Mouse (Mus musculus): Measurements from ENCODE around the gene Parp11. TPM values are rescaled to one million over a fixed set of nuclear protein-coding genes. Genes with fewer than 3 reads are reported as not detected.

The Parp11 gene
- polyA plus RNA-seq, 1 experiment from 2014 or later, result 72.6 TPM

DNA sequence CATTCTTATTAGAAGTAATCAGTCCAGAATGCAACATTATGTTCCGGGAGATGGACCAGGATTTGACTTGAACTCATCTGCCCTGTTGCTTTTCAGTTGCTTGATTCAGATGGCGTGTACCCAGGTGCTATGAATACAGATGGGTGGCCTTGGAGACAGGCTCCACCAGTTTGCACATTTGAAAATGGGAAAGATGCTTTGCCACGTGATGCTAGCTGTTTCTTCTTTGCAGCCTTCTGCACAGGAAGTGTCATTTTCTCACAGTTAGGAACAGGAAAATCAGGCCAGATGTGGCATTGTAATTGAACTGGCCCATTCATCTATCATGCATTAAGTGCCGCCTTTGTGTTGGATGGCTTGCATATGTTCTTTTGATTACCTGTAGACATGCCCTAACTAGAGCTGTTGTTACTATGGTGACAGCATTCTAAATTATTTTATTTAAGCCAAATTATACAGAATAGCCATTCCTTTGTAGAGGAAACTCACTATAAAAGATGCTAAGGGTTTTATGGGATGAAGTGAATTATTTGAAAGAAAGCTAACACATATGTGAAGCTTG lies 20.2 kb downstream of the Parp11 start:
- Histone ChIP-seq H3K4me3 (replicated peaks) (no peak overlapping the region), H3K27ac (replicated peaks) (no peak overlapping the region; the same call in 1 of the 2 replicates), H3K4me2 (no peak overlapping the region), H3K9me3 (replicated peaks) (no peaks in the 10 kb centered on the region), H3K9ac (replicated peaks) (no peak overlapping the region), H3K4me1 (peaks cover 9% of the 10 kb centered on the region), H3K36me3 (peaks cover 9% of the 10 kb centered on the region), H3K27me3 (replicated peaks) (no peaks in the 10 kb centered on the region)
- WGBS, result 56% methylated on average over 4 of the region's 4 CpGs
- ATAC-seq (ENCODE audit: low FRiP score), result no peak

DNA sequence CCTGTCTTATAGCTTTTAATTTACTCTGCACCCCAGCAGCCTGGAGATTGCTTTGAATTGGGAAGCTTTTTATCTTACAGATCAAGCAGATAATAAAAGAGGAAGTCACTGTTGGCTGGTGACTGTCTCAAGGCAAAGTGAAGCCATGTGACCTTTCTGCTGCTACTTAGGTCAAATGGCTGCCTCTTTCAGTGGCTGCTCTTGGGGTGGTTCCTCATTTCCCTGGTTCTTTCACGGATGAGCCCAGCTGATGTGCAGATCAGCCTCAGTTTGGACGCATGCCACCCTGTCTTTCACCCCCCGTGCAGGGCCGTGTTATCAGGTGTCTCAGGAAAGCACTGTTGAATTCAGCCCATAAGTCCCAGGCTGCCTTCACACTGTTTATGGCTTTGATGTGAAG lies 25.4 kb downstream of the Parp11 start:
- Histone ChIP-seq H3K36me3 (peaks cover 26% of the 10 kb centered on the region), H3K27ac (replicated peaks) (no peak overlapping the region), H3K4me1 (no peaks in the 10 kb centered on the region), H3K9me3 (replicated peaks) (no peaks in the 10 kb centered on the region), H3K9ac (replicated peaks) (no peak overlapping the region), H3K4me3 (replicated peaks) (no peak overlapping the region), H3K4me2 (no peak overlapping the region), H3K27me3 (replicated peaks) (no peaks in the 10 kb centered on the region)
- WGBS, result 73% methylated on average over 4 of the region's 4 CpGs
- ATAC-seq (ENCODE audit: low FRiP score), result no peak

DNA sequence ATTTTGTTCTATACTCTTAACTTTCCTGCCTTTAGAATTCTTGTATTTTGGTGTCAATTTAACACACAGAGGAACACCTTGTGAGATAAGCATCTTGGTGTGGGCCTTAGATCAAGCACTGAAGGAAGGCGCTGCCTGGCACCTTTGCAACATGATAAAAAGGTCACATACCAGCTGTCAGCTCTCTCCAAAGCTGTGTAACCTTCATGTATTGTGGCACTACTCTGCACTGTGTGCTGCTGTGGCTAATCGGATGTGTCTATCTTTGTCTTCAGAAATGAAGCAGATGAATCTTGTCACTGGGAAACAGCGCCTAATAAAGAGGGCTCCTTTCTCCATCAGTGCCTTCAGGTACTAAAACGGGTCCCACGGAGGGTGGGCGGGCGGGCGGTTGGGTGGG lies 27.3 kb downstream of the Parp11 start:
- WGBS, result 83% methylated on average over 8 of the region's 8 CpGs

DNA sequence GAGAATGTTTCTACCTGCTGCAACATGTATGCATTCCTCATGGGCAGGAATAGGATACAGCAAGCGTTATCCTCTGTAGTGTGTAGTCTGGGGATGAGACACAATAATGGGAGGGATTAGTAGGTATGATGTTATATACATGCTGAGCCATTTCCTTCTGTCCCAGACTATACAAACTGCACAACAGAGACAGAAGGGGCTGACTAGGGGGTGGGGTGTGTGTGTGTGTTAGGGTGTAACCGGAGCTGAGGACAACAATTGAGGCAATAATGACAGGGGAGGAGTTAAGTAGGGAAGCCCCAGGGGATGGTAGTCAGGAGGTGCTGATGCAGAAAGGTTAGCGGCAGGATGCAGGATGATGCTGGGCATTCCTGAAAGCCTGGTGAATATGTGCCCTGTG lies 28.6 kb downstream of the Parp11 start:
- Histone ChIP-seq H3K36me3 (peaks cover 46% of the 10 kb centered on the region), H3K4me2 (no peak overlapping the region), H3K27ac (replicated peaks) (no peak overlapping the region), H3K4me3 (replicated peaks) (no peak overlapping the region), H3K9ac (replicated peaks) (no peak overlapping the region), H3K9me3 (replicated peaks) (no peaks in the 10 kb centered on the region), H3K4me1 (no peaks in the 10 kb centered on the region), H3K27me3 (replicated peaks) (no peaks in the 10 kb centered on the region)
- 26% methylated on average over 3 of the region's 3 CpGs for WGBS
- no peak for ATAC-seq (ENCODE audit: low FRiP score)

More for the DNA sequence above, 27.3 kb downstream of the Parp11 start:
- Histone ChIP-seq H3K4me3 (replicated peaks) (no peak overlapping the region), H3K4me1 (no peaks in the 10 kb centered on the region), H3K4me2 (no peak overlapping the region), H3K9me3 (replicated peaks) (no peaks in the 10 kb centered on the region), H3K36me3 (peaks cover 36% of the 10 kb centered on the region), H3K27ac (replicated peaks) (no peak overlapping the region), H3K9ac (replicated peaks) (no peak overlapping the region), H3K27me3 (replicated peaks) (no peaks in the 10 kb centered on the region)
- no peak for ATAC-seq (ENCODE audit: low FRiP score)

DNA sequence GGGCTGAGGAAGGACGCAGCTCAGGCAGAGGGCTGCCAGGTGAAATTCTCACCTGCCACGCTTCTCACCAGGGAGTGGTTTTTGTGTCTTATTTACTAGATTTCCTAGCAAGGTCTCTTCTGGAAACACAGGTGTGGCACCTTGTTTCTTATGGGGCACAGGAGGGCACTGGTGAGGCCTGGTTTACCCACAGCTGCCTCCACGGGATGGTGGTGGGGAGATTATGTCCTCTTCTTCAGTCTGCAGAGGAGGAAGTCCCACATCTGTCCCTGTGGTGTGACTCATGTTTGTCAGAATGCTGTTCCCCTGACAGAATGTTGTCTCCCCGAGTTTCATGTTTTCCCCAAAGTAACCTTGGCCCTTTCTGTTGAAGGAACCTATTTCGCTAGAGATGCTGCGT lies 44.4 kb downstream of the Parp11 start:
- Histone ChIP-seq H3K9me3 (replicated peaks) (no peaks in the 10 kb centered on the region), H3K9ac (replicated peaks) (no peak overlapping the region), H3K4me3 (replicated peaks) (no peak overlapping the region), H3K4me2 (no peak overlapping the region), H3K27me3 (replicated peaks) (no peaks in the 10 kb centered on the region), H3K4me1 (peaks cover 4% of the 10 kb centered on the region), H3K36me3 (peaks cover 19% of the 10 kb centered on the region), H3K27ac (replicated peaks) (no peak overlapping the region)
- 87% methylated on average over 6 of the region's 6 CpGs for WGBS
- no peak for ATAC-seq (ENCODE audit: low FRiP score)

DNA sequence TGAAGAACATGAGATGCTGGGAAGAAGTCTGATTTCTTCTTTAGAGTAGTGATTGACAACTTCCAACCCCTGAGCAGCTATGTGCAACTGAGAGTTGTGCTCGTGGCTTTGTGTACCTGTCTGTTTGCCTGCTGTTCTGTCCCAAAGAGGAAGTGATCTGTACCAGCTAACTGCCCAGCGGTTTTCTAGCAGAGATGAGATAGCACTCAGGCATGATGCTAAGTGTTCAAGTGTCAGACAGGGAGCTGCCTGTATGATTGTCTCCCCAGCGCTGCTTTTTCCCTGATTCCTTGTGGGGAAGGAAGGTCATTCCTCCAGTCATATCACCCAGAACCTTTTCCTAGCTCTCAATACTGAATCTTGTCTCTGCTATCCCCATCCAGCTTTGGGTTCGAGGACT lies 45.9 kb downstream of the Parp11 start:
- no peak for ATAC-seq (ENCODE audit: low FRiP score)
- Histone ChIP-seq H3K27ac (replicated peaks) (no peak overlapping the region), H3K4me1 (peaks cover 11% of the 10 kb centered on the region), H3K9me3 (replicated peaks) (no peaks in the 10 kb centered on the region), H3K4me2 (no peak overlapping the region), H3K36me3 (peaks cover 19% of the 10 kb centered on the region), H3K4me3 (replicated peaks) (no peak overlapping the region), H3K27me3 (replicated peaks) (no peaks in the 10 kb centered on the region), H3K9ac (replicated peaks) (no peak overlapping the region)
- WGBS, result 87% methylated on average over 4 of the region's 4 CpGs

DNA sequence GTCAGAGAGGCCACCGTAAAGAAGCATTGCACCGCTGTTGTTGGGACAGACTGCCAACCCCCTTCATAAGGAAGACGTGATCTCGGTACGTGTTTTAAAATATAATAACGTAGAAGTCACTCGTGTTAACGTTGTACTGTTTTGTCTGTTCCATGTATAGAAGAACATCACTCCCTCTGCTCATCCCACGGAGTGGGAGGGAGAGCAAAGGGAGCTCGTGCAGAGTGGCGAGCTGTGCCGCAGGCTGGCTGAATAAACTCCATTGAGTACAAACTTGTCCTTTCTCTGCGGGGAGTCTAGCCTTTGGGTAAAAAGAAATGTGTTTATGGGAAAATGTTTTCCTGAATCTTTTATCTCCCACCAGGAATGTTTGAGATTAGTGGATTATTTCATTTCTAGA lies 47.1 kb downstream of the Parp11 start:
- Histone ChIP-seq H3K9ac (replicated peaks) (no peak overlapping the region), H3K4me3 (replicated peaks) (no peak overlapping the region), H3K9me3 (replicated peaks) (no peaks in the 10 kb centered on the region), H3K27ac (replicated peaks) (no peak overlapping the region), H3K36me3 (peaks cover 19% of the 10 kb centered on the region), H3K4me1 (peaks cover 15% of the 10 kb centered on the region), H3K27me3 (replicated peaks) (no peaks in the 10 kb centered on the region), H3K4me2 (no peak overlapping the region)
- WGBS, result 74% methylated on average over 13 of the region's 13 CpGs
- ATAC-seq (ENCODE audit: low FRiP score), result no peak

DNA sequence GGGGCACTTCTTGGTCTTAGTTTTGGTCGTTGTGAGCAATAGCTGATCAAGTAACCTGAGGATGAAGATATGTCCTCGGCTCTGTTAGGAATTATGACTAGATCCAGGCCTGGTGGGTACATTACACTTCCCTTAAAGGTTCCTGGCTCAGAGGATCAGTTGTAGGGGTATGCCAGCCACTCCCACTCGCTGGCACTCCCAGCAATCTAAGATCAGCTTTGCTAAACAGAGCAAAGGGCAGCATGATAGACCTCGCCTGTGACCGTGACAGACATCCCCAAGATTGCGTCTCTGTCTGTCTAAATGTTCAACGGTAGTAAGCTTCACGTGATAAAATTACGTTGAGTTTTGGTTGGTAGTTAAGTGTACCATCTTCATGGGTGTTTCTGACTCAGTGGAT lies 47.7 kb downstream of the Parp11 start:
- Histone ChIP-seq H3K9ac (replicated peaks) (no peak overlapping the region), H3K27me3 (replicated peaks) (no peaks in the 10 kb centered on the region), H3K9me3 (replicated peaks) (no peaks in the 10 kb centered on the region), H3K27ac (replicated peaks) (no peak overlapping the region), H3K4me1 (peaks cover 15% of the 10 kb centered on the region), H3K36me3 (peaks cover 19% of the 10 kb centered on the region), H3K4me2 (no peak overlapping the region), H3K4me3 (replicated peaks) (no peak overlapping the region)
- WGBS, result 93% methylated on average over 9 of the region's 9 CpGs
- no peak for ATAC-seq (ENCODE audit: low FRiP score)

DNA sequence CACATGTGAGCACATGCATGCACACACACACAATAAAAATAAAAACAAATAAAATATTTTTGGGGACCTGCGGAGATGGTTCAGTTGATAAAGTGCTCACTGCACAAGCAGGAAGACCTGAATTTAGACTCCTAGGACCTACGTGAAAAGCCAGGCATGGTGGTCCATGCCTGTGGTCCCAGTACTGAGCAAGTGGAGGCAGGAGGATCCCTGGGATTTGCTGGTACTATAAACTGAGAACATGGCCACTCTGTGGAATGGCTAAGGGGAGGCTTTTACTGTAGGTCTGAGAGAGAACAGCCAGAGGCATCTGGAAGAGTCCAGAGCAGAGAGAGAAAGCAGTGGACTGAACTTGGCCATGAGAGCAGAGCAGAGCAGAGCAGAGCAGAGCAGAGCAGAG lies 48.6 kb downstream of the Parp11 start:
- Histone ChIP-seq H3K9me3 (replicated peaks) (no peaks in the 10 kb centered on the region), H3K36me3 (peaks cover 15% of the 10 kb centered on the region), H3K4me3 (replicated peaks) (no peak overlapping the region), H3K27me3 (replicated peaks) (no peaks in the 10 kb centered on the region), H3K4me1 (peaks cover 15% of the 10 kb centered on the region), H3K4me2 (no peak overlapping the region), H3K27ac (replicated peaks) (no peak overlapping the region), H3K9ac (replicated peaks) (no peak overlapping the region)
- no peak for ATAC-seq (ENCODE audit: low FRiP score)
- WGBS, result 88% methylated on average over 2 of the region's 2 CpGs

DNA sequence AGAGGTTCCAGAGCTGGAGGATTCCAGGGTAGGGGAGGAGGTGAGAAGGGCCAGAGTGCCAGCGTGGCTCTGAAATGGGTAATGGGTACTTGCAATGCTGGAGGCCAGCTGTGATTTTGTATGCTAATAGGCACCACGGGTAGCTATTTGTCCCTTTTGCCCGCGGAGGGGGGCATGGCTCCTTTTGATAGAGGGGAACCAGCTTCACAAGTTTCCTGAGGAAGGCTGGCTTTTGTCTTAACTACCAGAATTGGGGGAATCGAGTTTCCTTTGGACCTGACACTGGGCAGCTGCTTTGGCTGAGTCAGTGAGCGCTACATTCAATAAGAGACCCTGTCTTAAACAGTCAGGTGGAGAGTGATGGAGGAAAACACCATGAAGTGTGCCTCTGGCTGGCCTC lies 49.2 kb downstream of the Parp11 start:
- H3K9me3 ChIP-seq (replicated peaks), result no peaks in the 10 kb centered on the region
- H3K4me1 ChIP-seq, result peaks cover 15% of the 10 kb centered on the region
- no peak for ATAC-seq (ENCODE audit: low FRiP score)
- H3K27me3 ChIP-seq (replicated peaks), result no peaks in the 10 kb centered on the region
- WGBS, result 9% methylated on average over 6 of the region's 6 CpGs
- no peak overlapping the region for H3K4me2 ChIP-seq
- H3K27ac ChIP-seq (replicated peaks), result no peak overlapping the region
- no peak overlapping the region for H3K9ac ChIP-seq (replicated peaks)
- H3K36me3 ChIP-seq, result peaks cover 15% of the 10 kb centered on the region
- H3K4me3 ChIP-seq (replicated peaks), result no peak overlapping the region

DNA sequence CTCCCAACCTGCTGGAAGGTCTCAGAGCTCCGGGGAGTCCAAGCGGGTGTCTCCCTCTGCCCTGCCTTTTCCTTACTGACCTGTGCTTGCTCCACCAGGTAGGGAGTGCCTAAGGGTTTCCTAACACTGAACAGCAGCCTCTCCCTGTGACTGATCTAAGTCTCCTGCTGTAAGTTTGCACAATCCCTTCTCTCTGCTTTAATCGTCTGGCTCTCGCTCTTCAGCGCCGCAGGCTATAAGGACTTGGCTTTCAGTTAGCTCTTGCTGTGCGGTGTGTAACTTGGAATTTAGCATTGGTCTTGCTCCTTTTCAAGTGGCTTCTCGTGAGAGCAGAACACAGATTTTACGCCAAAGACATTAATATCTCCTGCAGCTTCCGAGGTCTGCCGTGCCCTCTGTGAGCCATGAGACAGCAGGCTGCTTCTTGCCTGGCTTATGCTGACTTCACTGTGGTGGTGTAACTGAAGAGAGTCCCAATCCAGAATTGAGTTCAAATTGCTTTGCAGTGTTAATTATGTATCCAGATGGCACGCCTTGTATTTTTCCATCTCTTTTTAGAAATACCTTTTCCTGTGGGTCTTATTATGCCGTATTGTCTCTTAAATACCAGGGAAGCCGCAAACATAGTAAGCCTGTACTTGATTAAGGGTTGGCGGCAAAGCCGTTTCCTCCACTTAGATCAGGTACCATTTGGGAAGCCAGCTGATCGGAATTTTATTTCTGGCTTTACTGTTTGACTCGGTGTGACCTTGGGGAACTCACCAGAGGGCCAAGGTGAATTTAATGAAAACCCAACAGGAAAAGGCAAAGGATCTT lies 50.4 kb downstream of the Parp11 start:
- 59% methylated on average over 18 of the region's 18 CpGs for WGBS
- Histone ChIP-seq H3K36me3 (peaks cover 4% of the 10 kb centered on the region; the same call in 1 of the 2 replicates), H3K4me1 (peaks cover 15% of the 10 kb centered on the region), H3K4me3 (replicated peaks) (no peak overlapping the region), H3K27me3 (replicated peaks) (no peaks in the 10 kb centered on the region), H3K4me2 (no peak overlapping the region), H3K27ac (replicated peaks) (peak overlapping the region; percentile 34; the same call in 1 of the 2 replicates), H3K9ac (replicated peaks) (no peak overlapping the region), H3K9me3 (replicated peaks) (no peaks in the 10 kb centered on the region)
- ATAC-seq (ENCODE audit: low FRiP score), result peak; percentile 61; the same call in 1 of the 2 replicates

DNA sequence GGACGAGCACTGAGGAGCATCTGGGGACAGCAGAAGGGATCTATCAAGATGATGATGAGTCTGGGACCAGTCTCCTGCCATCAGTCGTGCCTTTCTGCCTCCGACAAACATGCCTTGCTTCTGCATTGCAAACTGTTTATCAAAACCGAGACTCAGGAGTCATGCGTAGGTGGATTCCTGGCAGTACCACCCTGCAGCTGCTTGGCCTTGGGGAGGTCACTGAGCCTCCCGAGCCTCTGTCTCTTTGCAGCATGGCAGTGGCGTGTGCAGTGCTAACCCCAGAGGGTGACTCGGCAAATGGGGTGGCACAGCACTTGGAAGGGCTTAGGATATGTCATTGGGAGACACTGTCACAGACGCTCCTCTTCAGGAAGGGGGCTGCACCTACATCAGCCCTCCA lies 53.5 kb downstream of the Parp11 start:
- Histone ChIP-seq H3K27me3 (replicated peaks) (no peaks in the 10 kb centered on the region), H3K4me1 (peaks cover 15% of the 10 kb centered on the region), H3K27ac (replicated peaks) (no peak overlapping the region), H3K9ac (replicated peaks) (no peak overlapping the region), H3K4me3 (replicated peaks) (no peak overlapping the region), H3K36me3 (no peaks in the 10 kb centered on the region), H3K9me3 (replicated peaks) (no peaks in the 10 kb centered on the region), H3K4me2 (no peak overlapping the region)
- WGBS, result 71% methylated on average over 9 of the region's 9 CpGs
- ATAC-seq (ENCODE audit: low FRiP score), result no peak

Measured in neural tube, embryonic 15.5 days (tissue).